Mouse (Mus musculus) embryonic fibroblast, embryonic 13.5 days (primary cell): ENCODE data around the gene Adssl1.

Experiments
- CTCF ChIP-seq: IDR thresholded peaks from 2 replicates; pipeline ENCODE4 v1.5.1; 2011; ENCODE audit warnings: mild to moderate bottlenecking, control low read depth, low read length, moderate library complexity, borderline replicate concordance; ENCODE audit not compliant: insufficient read depth
- POLR2A ChIP-seq: IDR thresholded peaks from 2 replicates; pipeline ENCODE4 v1.6.1; 2011; ENCODE audit warnings: low read depth, mild to moderate bottlenecking, control low read depth, low read length, moderate library complexity

GRCm38 (mm10) chr12:112605766-112606165 lies 14.1 kb upstream of the Adssl1 start:
- TF ChIP-seq CTCF (peak; percentile 96), POLR2A (no peak)
